8 mouse cellular contexts compared by ENCODE assay signal in genomic region chr7:19506969-19507611, GRCm38 (mm10). TPM values are rescaled to one million over a fixed set of nuclear protein-coding genes. Genes with fewer than 3 reads are reported as not detected.
DNase-seq lines count a peak whose midpoint lies in the region; ATAC-seq and TF ChIP-seq lines count a peak whose summit lies in the region.

No protein-coding gene starts in this region.

- no peak for TF ChIP-seq CTCF in kidney, adult 2 months (conservative IDR thresholded peaks at IDR 0.05; ENCODE audit: insufficient read depth, insufficient read length, low read depth, low read length)
- no peak for TF ChIP-seq CTCF in spleen, adult 2 months (IDR thresholded peaks at IDR 0.05; ENCODE audit: extremely low read depth, insufficient read depth, insufficient read length, insufficient replicate concordance)

- H3K4me2 ChIP-seq in intestine, embryonic 15.5 days (replicated peaks): peak overlapping the region; percentile 97

- no peaks in the 10 kb centered on the region for H3K36me3 ChIP-seq in kidney, adult 2 months (ENCODE audit: control insufficient read depth, insufficient read depth, low read length)
- H3K36me3 ChIP-seq in forebrain, embryonic 10.5 days (replicated peaks): peaks cover 7% of the 10 kb centered on the region; the same call in 1 of the 2 replicates
- no peaks in the 10 kb centered on the region for H3K36me3 ChIP-seq in intestine, embryonic 15.5 days
- H3K36me3 ChIP-seq in macrophage (ENCODE audit: inconsistent target): no peaks in the 10 kb centered on the region
- no peaks in the 10 kb centered on the region for H3K36me3 ChIP-seq in spleen, adult 2 months (ENCODE audit: control insufficient read depth, insufficient read depth, low read length)

- 15% methylated on average over 71 of the region's 71 CpGs for WGBS in kidney, adult 2 months
- whole genome bisulfite sequencing in forebrain, embryonic 10.5 days: under 1% methylated on average over 71 of the region's 71 CpGs
- 2% methylated on average over 68 of the region's 71 CpGs for WGBS in intestine, embryonic 15.5 days
- 9% methylated on average over 62 of the region's 71 CpGs for WGBS in macrophage (ENCODE audit: missing documents)
- WGBS in spleen, adult 2 months: 5% methylated on average over 70 of the region's 71 CpGs

- peak overlapping the region; percentile 79 for H3K4me3 ChIP-seq in kidney, adult 2 months (ENCODE audit: insufficient read depth, low read depth, low read length)
- peak overlapping the region; percentile 60 for H3K4me3 ChIP-seq in forebrain, embryonic 10.5 days
- peak overlapping the region; percentile 89 for H3K4me3 ChIP-seq in intestine, embryonic 15.5 days (replicated peaks)
- peak overlapping the region; percentile 94 for H3K4me3 ChIP-seq in macrophage (ENCODE audit: inconsistent target)
- peak overlapping the region; percentile 84 for H3K4me3 ChIP-seq in spleen, adult 2 months (ENCODE audit: extremely low read depth, insufficient read depth, insufficient read length)

- 0 out of 2 replicates have a peak overlapping the region, but pooled peaks have one; percentile 10 for H3K27ac ChIP-seq in kidney, adult 2 months (ENCODE audit: insufficient read depth, low read depth, low read length)
- peak overlapping the region; percentile 88 for H3K27ac ChIP-seq in forebrain, embryonic 10.5 days
- H3K27ac ChIP-seq in intestine, embryonic 15.5 days: peak overlapping the region; percentile 17; the same call in 1 of the 2 replicates
- no peak overlapping the region for H3K27ac ChIP-seq in macrophage
- no peak overlapping the region for H3K27ac ChIP-seq in spleen, adult 2 months (ENCODE audit: insufficient read depth, low read length)

- no peaks in the 10 kb centered on the region for H3K27me3 ChIP-seq in kidney, adult 2 months (replicated peaks; ENCODE audit: control insufficient read depth, insufficient read depth, low read length)
- peaks cover 9% of the 10 kb centered on the region; the same call in 1 of the 2 replicates for H3K27me3 ChIP-seq in forebrain, embryonic 10.5 days (ENCODE audit: poor library complexity, severe bottlenecking)
- H3K27me3 ChIP-seq in intestine, embryonic 15.5 days (replicated peaks): no peaks in the 10 kb centered on the region
- no peaks in the 10 kb centered on the region for H3K27me3 ChIP-seq in spleen, adult 2 months (ENCODE audit: control insufficient read depth, insufficient read depth, low read length)

- 0 out of 2 replicates have a peak, but pooled peaks cover 3% of the 10 kb centered on the region for H3K4me1 ChIP-seq in kidney, adult 2 months (ENCODE audit: control insufficient read depth, insufficient read depth, low read length)
- H3K4me1 ChIP-seq in forebrain, embryonic 10.5 days: peaks cover 31% of the 10 kb centered on the region
- H3K4me1 ChIP-seq in intestine, embryonic 15.5 days (replicated peaks): peaks cover 17% of the 10 kb centered on the region
- H3K4me1 ChIP-seq in spleen, adult 2 months (ENCODE audit: control insufficient read depth, insufficient read depth, insufficient read length): peaks cover 12% of the 10 kb centered on the region

- TF ChIP-seq POLR2A in kidney, adult 2 months (IDR thresholded peaks at IDR 0.05; ENCODE audit: low read depth, low read length): no peak
- TF ChIP-seq POLR2A in spleen, adult 2 months (IDR thresholded peaks at IDR 0.05; ENCODE audit: low read depth, low read length): no peak

- DNase-seq in kidney, adult 2 months: peak; percentile 43
- DNase-seq in kidney, adult 11 months: no peak
- DNase-seq in adrenal gland, adult 2 months: peak; percentile 71
- DNase-seq in forebrain, embryonic 10.5 days (ENCODE audit: extremely low spot score, low spot score): peak; percentile 76
- DNase-seq in spleen, adult 2 months (ENCODE audit: low read depth in 1 of 2, low spot score in 2 of 2): peak in 1 of 2 experiments; percentile 37
- DNase-seq in frontal cortex, postnatal 36 days (ENCODE audit: low spot score in 2 of 2): no peak

- no peaks in the 10 kb centered on the region for H3K9me3 ChIP-seq in forebrain, embryonic 10.5 days
- no peaks in the 10 kb centered on the region for H3K9me3 ChIP-seq in intestine, embryonic 15.5 days

- ATAC-seq in intestine, embryonic 15.5 days: no peak

- peak overlapping the region; percentile 65 for H3K9ac ChIP-seq in intestine, embryonic 15.5 days

- H3K79me2 ChIP-seq in macrophage (ENCODE audit: inconsistent target): peaks cover 30% of the 10 kb centered on the region

RNA-seq across cellular contexts. Expression of gene Bloc1s3, which starts 1.1 kb away (rescaled TPM):
- 8.6 and 10.3 TPM in 2 replicates for polyA plus RNA-seq in kidney, adult 2 months (2012; rRNA removed)
- 10 to 100 TPM in 1 of 2 experiments, 1 to 10 TPM in 1; 9.8 to 13.2 TPM for total RNA-seq in adrenal gland, adult 2 months (2021)
- polyA plus RNA-seq in adrenal gland, adult 2 months (2012; rRNA removed): 31.9 and 37.2 TPM in 2 replicates
- 2.1 and 2.3 TPM in 2 replicates for polyA plus RNA-seq in forebrain, embryonic 10.5 days (2016; fragmentation: Nextera tagmentation; extraction: Ambion mirVana)
- 1.9 and 2.2 TPM in 2 replicates for polyA plus RNA-seq in intestine, embryonic 15.5 days (2015; fragmentation: Nextera tagmentation; extraction: Ambion mirVana)
- total RNA-seq in macrophage (2018; cell fraction: chromatin; rRNA removed): 1 to 10 TPM in 20 of 26 experiments, under 1 TPM in 6; 0.37 to 4.9 (median 1.8) TPM
- 10 to 100 TPM in 3 of 26 experiments, 1 to 10 TPM in 23; 4.4 to 11.2 (median 8.1) TPM for total RNA-seq in macrophage (2018; cell fraction: cytosol; rRNA removed)
- total RNA-seq in macrophage (2018; cell fraction: nucleus; rRNA removed): 1 to 10 TPM; 1.5 to 8.1 (median 4.1) TPM
- polyA plus RNA-seq in macrophage (2018): 5.7 to 9.3 TPM (median 6.9 TPM) in 3 replicates
- 8.8 and 13.9 TPM in 2 replicates for polyA plus RNA-seq in spleen, adult 2 months (2012; rRNA removed)

RNA-seq across cellular contexts. Expression of gene Trappc6a, which starts 1.1 kb away (rescaled TPM):
- polyA plus RNA-seq in kidney, adult 2 months (2012; rRNA removed): 62.3 and 74.6 TPM in 2 replicates
- 10 to 100 TPM; 70.2 to 81.4 TPM for total RNA-seq in adrenal gland, adult 2 months (2021)
- polyA plus RNA-seq in adrenal gland, adult 2 months (2012; rRNA removed): 253 and 254 TPM in 2 replicates
- polyA plus RNA-seq in forebrain, embryonic 10.5 days (2016; fragmentation: Nextera tagmentation; extraction: Ambion mirVana): 53.8 and 60.9 TPM in 2 replicates
- 124 and 137 TPM in 2 replicates for polyA plus RNA-seq in intestine, embryonic 15.5 days (2015; fragmentation: Nextera tagmentation; extraction: Ambion mirVana)
- 10 to 100 TPM in 20 of 26 experiments, 1 to 10 TPM in 6; 5.9 to 34.6 (median 15.4) TPM for total RNA-seq in macrophage (2018; cell fraction: chromatin; rRNA removed)
- total RNA-seq in macrophage (2018; cell fraction: cytosol; rRNA removed): 10 to 100 TPM; 29.1 to 58.6 (median 39.8) TPM
- 10 to 100 TPM in 24 of 26 experiments, 1 to 10 TPM in 2; 7.2 to 33.6 (median 19.7) TPM for total RNA-seq in macrophage (2018; cell fraction: nucleus; rRNA removed)
- 9.4 to 41.1 TPM (median 33.5 TPM) in 3 replicates for polyA plus RNA-seq in macrophage (2018)
- 54.4 and 75.5 TPM in 2 replicates for polyA plus RNA-seq in spleen, adult 2 months (2012; rRNA removed)

RNA-seq across cellular contexts. Expression of gene Nkpd1, which starts 10.5 kb away (rescaled TPM):
- polyA plus RNA-seq in kidney, adult 2 months (2012; rRNA removed): 0.11 and 0.16 TPM in 2 replicates
- total RNA-seq in adrenal gland, adult 2 months (2021): under 1 TPM in 1 of 2 experiments, not detected in 1; 0.14 TPM
- polyA plus RNA-seq in adrenal gland, adult 2 months (2012; rRNA removed): 0.38 and 0.64 TPM in 2 replicates
- 0.06 and 0.12 TPM in 2 replicates for polyA plus RNA-seq in forebrain, embryonic 10.5 days (2016; fragmentation: Nextera tagmentation; extraction: Ambion mirVana)
- 0.10 and 0.11 TPM in 2 replicates for polyA plus RNA-seq in intestine, embryonic 15.5 days (2015; fragmentation: Nextera tagmentation; extraction: Ambion mirVana)
- under 1 TPM in 2 of 26 experiments, not detected in 24; 0.33 to 0.51 TPM for total RNA-seq in macrophage (2018; cell fraction: chromatin; rRNA removed)
- total RNA-seq in macrophage (2018; cell fraction: cytosol; rRNA removed): not detected
- under 1 TPM in 1 of 26 experiments, not detected in 25; 0.25 TPM for total RNA-seq in macrophage (2018; cell fraction: nucleus; rRNA removed)
- polyA plus RNA-seq in macrophage (2018): not detected in 3 replicates
- 2.2 and 2.3 TPM in 2 replicates for polyA plus RNA-seq in spleen, adult 2 months (2012; rRNA removed)

RNA-seq across cellular contexts. Expression of gene Exoc3l2, which starts 44.0 kb away (rescaled TPM):
- polyA plus RNA-seq in kidney, adult 2 months (2012; rRNA removed): 41.6 and 46.6 TPM in 2 replicates
- total RNA-seq in adrenal gland, adult 2 months (2021): 10 to 100 TPM; 31.9 to 58.8 TPM
- 55.3 and 57.9 TPM in 2 replicates for polyA plus RNA-seq in adrenal gland, adult 2 months (2012; rRNA removed)
- polyA plus RNA-seq in forebrain, embryonic 10.5 days (2016; fragmentation: Nextera tagmentation; extraction: Ambion mirVana): 0.82 and 0.99 TPM in 2 replicates
- 0.50 and 0.53 TPM in 2 replicates for polyA plus RNA-seq in intestine, embryonic 15.5 days (2015; fragmentation: Nextera tagmentation; extraction: Ambion mirVana)
- total RNA-seq in macrophage (2018; cell fraction: chromatin; rRNA removed): not detected
- under 1 TPM in 3 of 26 experiments, not detected in 23; 0.04 to 0.09 (median 0.05) TPM for total RNA-seq in macrophage (2018; cell fraction: cytosol; rRNA removed)
- not detected for total RNA-seq in macrophage (2018; cell fraction: nucleus; rRNA removed)
- polyA plus RNA-seq in macrophage (2018): 0.07 TPM in 1 of 3 replicates, not detected in the others
- 7.1 and 7.7 TPM in 2 replicates for polyA plus RNA-seq in spleen, adult 2 months (2012; rRNA removed)

RNA-seq across cellular contexts. Expression of gene Mark4, which starts 48.5 kb away (rescaled TPM):
- 16.1 and 18.2 TPM in 2 replicates for polyA plus RNA-seq in kidney, adult 2 months (2012; rRNA removed)
- 10 to 100 TPM; 40.5 to 56.8 TPM for total RNA-seq in adrenal gland, adult 2 months (2021)
- 71.6 and 79.0 TPM in 2 replicates for polyA plus RNA-seq in adrenal gland, adult 2 months (2012; rRNA removed)
- polyA plus RNA-seq in forebrain, embryonic 10.5 days (2016; fragmentation: Nextera tagmentation; extraction: Ambion mirVana): 5.7 and 6.5 TPM in 2 replicates
- 5.8 and 6.1 TPM in 2 replicates for polyA plus RNA-seq in intestine, embryonic 15.5 days (2015; fragmentation: Nextera tagmentation; extraction: Ambion mirVana)
- 100 to 1,000 TPM in 1 of 26 experiments, 10 to 100 TPM in 25; 16.9 to 115 (median 32.8) TPM for total RNA-seq in macrophage (2018; cell fraction: chromatin; rRNA removed)
- 10 to 100 TPM; 18.2 to 30.5 (median 24.7) TPM for total RNA-seq in macrophage (2018; cell fraction: cytosol; rRNA removed)
- 10 to 100 TPM; 14.8 to 64.0 (median 22.8) TPM for total RNA-seq in macrophage (2018; cell fraction: nucleus; rRNA removed)
- 13.7 to 20.2 TPM (median 14.9 TPM) in 3 replicates for polyA plus RNA-seq in macrophage (2018)
- 14.6 and 23.4 TPM in 2 replicates for polyA plus RNA-seq in spleen, adult 2 months (2012; rRNA removed)

Comparison
In these comparisons a context has a peak if more than half of its experiments do, and no peak if none do; other contexts are left out.
1. DNase-seq: peak in kidney, adult 2 months (single experiment), adrenal gland, adult 2 months (single experiment) and forebrain, embryonic 10.5 days (single experiment); none in kidney, adult 11 months (single experiment) and frontal cortex, postnatal 36 days (0 of 2).
2. H3K27ac ChIP-seq: peak in kidney, adult 2 months (single experiment), forebrain, embryonic 10.5 days (single experiment) and intestine, embryonic 15.5 days (single experiment); none in macrophage (single experiment) and spleen, adult 2 months (single experiment).
3. Peak in every context shown above with its lines, with median percentiles within 50 percentile points of each other: H3K4me3 ChIP-seq.